Mouse (Mus musculus): ENCODE data around the gene Mboat1.

Mboat1 gene

DNA sequence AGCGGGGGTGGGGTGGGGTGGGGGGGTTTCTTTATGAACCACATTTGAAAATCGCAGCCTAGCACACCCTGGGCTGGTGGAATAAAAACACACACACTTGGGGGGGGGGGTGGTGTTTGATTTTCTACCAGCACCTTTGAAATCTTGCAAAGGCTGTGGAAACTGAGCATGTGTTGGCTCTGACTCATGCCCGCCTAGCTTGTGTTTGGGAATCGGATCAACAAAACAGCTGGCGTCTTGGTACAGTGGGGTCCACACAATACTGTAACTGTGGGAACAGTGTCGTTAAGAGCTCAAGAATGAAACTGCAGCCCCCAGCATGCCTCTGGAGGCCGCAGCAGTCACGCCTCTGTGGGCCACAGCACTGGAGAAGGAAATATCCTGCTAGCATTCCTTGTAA lies 50.2 kb downstream of the Mboat1 start:
- DNase-seq, result no peak

DNA sequence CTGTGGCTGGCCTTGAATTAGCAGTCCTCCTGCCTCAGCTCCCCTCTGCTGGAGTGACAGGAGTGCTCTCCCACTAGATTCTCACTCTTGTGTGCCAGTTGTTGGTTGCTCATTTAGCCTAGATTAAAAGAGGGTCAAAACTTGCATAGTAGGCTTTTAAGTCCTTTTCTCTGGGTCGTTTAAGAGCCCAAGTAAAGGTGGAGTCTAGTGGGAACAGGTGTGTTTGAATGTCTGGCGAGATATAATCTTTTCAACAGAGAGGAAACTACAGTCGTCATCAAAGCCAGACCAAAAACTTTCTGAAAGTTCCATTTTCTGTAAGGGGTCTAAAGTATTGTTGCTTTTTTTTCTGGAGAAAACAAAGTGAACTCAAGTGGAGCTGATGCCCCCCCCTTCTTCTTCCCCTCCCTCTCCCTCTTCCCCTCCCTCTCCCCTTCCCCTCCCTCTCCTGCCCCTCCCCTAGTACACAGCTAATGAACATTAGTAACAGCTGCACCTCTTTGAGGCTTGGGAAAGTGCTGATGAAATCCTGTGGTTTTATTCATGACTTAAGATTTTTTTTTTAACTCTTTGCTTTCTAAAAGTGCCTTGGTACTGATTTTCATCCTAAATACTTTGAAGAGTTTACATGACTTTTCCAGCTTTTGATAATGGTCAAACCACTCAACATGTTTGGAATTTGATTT lies 55.9 kb downstream of the Mboat1 start:
- no peak for DNase-seq

DNA sequence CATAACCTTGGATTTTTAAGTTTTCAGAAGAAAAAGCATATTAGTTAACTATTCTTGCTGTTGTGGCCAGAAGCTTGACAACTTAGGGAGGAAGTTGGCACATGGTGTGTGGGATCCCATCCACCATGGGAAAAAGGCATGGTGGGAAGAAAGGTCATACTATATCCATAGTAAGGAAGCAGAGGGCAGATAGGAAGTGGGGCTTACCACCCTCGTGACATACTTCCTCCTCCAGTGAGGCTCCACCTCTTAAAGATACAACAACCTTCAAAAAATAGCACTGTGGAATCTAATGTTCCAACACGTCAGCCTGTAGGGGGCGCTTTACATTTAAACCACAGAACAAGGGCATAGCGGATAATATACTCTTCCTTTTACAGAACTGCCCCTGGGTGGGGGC lies 57.1 kb downstream of the Mboat1 start:
- DNase-seq, result no peak

DNA sequence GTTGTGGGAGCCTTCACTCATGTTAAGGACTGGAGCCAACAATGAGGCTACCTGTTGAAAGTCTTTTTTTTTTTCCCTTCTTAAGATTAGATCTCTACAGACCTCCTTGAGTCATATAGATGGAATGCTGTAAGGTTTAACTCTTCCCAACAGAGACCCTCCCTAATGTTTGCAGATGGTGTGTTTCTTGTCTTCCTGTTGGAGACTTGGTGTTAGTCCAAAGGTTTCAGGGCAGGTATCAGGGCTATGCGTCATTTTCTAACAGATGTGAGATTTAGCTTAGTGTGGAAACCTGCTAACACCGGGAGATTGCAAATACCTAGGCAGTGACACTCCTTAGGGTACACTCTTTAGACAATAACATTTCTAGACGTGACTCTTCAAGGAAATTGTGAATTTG lies 58.5 kb downstream of the Mboat1 start:
- no peak for DNase-seq

DNA sequence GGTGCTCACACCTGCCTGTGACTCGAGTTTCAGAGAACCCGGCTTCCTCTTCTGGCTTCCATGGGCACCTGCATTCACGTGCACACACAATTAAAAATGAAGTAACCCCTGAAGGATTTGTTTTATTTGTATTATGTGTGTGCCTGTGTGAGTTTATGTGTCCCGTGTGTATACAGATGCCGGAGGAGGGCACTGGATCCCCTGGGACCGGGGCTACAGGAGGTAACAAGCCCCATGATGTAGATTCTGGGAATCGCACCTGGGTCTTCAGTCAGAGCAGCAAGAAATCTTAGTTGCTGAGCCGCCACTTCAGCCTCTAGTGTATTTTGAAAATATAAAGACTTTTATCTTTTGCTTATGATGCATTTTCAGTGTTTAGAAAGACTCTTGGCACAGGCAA lies 60.4 kb downstream of the Mboat1 start:
- no peak for DNase-seq

DNA sequence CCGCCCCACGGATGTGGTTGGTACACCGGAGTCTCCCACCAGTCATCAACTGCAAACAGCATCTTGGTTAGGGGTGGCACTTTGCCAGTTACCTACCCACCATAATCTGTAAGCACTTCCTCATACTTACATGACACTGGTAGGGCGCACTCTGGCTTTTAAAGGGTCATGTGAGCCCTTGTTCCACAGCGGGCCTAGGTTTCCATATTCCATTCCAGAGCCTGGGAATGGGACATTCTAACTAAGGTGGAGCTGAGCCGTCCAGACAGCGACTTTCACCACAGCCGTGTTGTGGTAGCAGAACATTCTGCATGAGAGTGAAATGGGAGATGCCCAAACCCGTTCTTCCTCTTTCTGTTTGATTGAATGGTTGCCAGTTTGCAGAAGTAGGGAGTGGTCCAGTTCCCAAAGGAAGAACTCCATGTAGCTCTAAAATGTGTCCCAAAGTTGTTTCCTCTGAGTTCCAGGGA lies 61.8 kb downstream of the Mboat1 start:
- no peak for DNase-seq

DNA sequence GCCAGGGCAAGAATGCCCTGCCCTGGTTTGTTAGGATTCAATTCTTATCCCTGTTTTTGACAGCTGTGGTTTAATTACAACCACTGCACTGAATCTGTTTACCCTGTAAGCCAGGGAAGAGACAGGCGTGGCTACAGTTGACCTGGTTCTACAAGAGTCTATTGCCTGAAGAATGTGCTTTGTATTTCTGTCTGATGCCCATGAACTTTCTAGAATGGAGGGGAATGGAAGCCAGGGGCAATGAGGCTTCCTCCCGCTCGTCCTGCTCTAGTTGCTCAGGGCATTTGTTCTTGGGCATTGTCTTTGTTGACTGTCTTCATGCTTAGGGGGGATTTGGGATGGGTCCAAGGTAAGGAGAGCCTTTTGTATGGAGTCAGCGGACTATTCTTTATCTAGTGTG lies 63.5 kb downstream of the Mboat1 start:
- DNase-seq, result no peak

DNA sequence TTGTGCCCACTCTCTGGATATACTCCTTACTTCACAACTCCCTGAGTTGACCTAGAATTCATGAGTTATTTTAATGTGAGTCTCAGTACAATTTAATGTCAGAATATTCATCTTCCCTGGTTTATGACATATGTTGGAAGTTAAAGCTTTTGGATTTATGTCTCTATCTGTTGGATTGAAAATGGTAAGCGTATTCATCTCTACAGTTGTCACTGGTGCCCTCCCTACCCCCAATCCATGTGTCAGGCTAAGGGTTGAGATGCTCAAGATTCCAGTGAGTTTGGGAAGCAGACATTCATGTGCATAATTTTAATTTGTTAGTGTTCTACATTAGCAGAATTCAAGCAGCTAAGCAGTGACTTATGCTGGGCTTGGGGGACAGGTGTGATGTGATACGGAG lies 64.4 kb downstream of the Mboat1 start:
- no peak for DNase-seq

DNA sequence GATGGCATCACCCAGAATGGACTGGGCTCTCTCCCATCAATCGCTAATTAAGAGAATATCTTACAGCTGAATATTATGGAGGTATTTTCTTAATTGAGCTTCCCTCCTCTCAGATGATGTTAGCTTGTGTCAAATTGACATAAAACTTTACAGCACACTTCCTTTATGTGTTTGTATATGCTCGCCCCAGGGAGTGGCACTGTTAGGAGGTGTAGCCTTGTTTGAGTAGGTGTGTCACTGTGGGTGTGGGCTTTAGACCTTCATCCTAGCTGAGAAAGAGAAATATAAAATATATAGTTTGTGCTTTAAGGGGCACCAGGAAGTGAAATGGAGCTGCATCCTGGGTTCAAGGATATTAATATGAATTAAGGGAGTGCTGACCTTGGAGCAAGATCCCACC lies 66.7 kb downstream of the Mboat1 start:
- no peak for DNase-seq

DNA sequence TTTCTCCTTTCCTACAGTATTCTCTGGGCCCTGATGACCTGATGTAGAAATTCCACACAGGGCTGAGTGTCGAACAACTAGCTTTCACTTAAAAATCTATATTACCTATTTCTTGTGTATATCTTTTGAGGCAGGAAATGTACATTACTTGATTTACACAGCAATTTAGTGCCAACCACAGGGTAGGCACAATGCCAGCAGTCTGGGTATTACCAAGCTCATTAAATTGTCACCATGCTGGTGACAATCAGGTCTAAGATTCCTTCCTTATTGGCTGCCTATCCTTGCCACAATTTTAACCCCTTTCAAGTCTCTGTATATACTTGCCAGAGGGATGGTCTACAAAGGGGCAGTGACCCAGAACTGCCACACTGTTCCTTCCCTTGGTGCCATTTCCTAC lies 71.9 kb downstream of the Mboat1 start:
- no peak for DNase-seq

DNA sequence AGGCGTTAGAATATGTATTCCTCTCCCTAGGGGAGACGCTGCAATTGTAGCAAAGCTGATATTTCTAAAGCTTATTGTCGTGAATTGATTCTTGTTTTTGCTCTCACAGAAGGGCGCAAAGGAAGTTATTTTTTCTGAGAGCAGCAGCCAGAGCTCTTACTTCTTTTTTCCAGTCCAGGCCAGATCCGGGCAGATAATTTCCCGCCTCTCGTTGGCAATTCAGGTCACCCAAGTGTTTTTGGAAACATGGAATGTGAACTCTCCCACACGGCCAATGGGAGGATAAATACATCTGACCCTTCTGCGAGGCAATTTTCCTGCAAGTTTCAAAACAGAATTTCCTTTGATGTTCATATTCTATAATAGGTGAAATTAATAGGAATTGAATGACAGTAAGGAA lies 77.0 kb downstream of the Mboat1 start:
- DNase-seq, result no peak

DNA sequence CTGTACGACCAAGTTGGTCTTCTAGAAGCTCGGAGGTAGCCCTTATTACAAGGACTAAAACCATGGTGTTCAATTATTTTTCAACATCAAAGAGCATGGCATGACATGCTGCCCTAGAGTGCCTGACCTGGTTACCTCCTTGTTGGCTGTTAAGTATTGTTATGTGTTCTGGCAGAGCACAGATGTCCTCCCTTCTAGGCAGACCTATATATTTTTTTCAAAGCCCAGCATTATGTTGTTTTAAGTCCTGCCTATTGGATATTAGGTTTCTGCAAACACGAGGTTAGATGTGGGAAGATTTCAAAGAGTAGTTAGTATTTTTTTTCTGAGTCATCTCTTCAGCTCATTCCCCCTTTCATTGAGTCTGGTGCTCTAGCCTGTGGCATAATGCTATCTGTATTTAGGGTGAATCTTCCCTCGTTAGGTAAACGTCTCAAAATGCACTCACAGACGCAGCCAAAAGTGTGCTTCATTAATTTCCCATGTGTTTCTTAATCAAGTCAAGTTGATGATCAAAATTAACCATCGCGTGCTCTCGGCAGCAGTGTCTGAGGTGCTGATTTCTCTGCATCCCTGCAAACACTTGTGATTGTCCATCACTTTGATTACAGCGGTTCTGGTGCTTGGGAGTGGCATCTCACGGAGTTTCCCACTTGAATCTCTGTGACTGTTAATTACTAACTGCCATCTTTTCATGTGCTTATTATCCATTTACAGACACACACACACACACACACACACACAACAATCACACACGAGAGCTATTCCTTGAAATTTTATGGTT lies 81.5 kb downstream of the Mboat1 start:
- DNase-seq, result no peak

DNA sequence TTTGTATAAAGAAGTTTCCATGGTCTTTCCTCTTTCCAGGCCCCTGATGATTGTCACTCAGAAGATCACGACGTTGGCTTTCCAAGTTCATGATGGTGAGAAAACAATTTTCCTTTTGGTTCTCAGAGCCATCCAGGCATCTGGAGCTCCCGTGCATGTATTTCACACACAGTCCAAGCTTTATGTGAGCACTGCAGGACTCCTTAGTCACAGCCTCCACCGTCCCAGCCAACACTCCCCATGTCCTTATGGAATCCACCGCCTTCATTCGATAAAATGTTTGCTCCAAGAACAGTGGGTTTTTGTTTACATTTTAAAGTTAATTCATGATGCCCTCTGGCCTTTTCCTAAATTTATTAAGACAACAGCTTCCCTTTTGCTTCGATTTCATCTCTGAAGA lies 83.3 kb downstream of the Mboat1 start:
- DNase-seq, result no peak

DNA sequence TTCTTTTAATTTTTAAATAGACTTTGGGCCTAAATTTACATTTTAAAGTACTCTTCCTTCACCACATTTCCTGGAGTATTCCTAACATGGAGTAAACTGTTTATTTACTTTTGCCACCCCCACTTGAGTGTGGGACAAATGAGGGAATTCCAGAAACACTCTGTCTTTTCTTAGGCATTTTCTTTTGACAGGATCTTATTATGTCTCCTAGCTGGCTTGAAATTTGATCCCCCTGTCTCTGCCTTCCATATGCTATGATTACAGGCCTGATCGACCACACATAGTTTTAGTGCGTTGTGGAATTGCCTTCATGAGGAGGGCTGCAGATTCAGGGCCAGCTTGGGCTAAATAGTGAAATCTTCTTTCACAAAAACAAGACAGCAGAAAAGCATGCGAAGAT lies 85.0 kb downstream of the Mboat1 start:
- DNase-seq, result no peak

DNA sequence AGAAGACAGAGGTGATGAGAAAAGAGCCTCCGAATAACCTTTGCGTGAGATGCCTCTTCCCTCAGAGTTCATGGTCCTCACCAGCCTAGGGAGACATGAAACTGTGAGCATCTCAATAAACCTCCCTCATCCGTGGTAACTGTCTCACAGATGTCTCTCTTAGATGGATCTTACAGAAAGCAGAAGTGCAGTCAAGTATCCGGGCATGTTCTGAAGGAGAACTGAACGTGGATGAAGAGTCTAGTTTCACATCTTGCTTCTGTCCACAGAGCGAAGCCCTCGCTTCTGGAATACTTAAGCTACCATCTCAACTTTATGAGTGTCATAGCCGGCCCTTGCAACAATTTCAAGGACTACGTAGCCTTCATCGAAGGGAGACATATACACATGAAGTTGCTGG lies 87.8 kb downstream of the Mboat1 start:
- DNase-seq, result no peak

DNA sequence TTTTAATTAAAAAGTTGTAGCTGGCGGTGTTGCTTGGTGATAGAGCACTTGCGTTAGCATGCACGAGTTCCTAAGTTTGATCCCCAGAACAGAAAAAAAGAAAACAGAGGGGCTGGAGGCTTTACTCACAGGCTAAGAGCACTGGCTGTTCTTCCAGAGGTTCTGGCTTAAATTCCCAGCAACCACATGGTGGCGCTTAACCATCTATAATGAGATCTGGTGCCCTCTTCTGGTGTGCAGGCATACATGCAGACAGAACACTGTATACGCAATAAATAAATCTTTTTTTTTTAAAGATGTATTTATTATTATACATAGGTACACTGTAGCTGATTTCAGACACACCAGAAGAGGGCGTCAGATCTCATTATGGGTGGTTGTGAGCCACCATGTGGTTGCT lies 88.4 kb downstream of the Mboat1 start:
- no peak for DNase-seq

DNA sequence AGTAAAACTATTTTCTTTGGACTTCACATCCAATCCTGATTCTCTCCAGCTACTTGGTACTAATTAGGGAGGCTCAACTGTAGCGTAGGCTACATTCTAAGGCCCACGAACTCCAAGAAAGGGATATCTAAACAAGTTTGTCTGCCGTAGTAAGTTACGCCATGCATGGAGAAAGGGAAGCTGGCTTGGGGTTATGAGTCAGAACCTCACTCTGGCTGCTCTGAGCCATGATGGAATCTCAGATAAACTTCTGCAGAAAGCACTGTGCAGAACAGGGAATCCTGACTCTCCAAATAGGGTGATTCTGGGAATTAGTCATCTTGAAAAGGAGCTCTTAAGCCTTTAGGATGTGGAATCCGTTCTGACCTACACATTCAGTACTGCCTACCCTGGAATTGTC lies 92.5 kb downstream of the Mboat1 start:
- DNase-seq, result no peak

DNA sequence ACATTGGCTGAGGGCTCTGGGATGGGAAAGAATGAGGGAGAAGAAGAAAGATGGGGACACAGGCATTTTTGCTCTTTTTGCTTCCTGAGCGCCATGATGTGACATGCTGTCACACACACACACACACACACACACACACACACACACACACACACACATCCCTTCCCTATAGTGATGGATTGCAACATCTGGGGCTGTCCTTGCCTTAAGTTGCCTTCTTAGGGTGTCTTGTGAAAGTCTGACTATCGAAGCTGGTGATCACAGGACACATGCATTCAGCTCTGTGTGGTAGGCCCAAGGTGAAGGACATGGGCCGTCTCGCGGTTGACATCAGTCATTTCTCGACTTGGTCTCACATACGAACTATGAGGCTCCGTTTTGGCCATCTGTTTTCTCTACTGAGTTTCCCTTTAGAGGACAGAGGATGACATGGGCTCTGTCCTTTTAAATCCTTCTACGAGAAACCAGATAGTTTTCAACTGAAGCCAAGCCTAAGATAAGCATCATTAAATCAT lies 93.4 kb downstream of the Mboat1 start:
- DNase-seq, result no peak

DNA sequence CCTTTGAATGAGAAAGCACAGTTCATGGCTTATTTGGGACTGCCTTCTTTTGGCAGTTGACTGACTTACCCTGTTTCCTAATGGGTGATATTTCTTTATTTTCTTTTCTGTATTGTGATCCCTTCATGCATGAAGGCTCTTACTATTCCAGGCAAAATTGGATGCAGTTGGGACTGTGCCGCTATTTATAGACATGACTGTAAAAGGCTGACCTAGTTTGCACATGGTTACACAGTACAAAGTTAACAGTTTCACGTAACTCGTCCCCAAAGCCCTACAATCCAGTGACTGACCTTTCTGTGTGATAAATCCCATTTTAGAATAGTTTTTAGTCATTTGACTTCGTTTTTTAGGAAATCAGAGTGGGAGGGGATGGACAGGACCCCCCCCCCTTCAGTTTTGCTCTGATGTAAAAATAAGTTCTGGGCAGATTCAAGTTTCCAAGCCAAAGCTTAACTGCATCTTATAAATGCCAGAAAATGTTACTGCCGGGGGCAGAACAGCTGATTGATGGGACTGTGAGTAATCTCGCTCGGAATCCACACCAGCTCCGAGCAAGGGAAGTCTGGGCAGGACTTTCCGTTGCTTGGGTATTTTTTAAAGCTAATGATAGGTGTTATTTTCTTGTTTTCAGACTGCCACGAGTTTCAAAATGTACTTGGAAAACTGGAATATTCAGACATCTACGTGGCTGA lies 98.9 kb downstream of the Mboat1 start:
- DNase-seq, result no peak

DNA sequence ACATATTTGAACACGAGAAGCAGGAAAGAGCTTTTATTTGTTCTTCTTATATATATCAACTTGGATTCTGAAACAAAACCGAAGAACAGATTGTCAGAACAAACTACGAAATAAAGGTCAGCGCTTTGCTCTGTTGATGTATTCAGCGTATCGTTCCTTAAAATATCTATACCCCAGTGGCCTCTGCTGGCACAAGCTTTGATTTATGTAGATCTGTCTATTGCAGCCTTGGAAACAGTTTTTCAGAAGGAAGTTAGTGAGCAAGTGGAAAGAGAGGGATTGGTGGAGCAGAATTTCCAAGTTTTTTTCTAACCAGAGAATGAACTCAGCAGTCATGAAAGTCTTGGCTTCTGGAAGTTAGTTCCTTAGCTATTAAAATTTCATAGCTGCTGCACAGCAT lies 103.1 kb downstream of the Mboat1 start:
- DNase-seq, result no peak

DNA sequence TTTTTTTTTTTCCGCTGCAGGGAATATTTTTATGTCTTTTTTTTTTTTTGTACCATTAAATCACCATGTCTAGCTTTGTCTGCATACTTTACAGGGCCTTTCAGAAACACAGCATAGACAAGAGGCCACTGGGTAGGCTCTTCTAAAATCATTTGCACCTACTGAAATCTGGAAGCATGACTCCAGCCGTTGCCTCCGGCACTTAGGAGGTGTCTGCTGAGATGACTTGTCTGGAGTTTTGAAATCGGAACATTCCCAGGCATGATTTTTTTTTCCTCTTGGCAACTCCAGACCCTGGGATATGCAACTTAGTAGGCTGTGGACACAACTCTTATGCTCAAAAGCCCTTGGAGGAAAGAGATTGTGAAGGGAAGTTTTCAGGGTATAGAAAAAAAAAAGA lies 109.3 kb downstream of the Mboat1 start:
- DNase-seq, result no peak

DNA sequence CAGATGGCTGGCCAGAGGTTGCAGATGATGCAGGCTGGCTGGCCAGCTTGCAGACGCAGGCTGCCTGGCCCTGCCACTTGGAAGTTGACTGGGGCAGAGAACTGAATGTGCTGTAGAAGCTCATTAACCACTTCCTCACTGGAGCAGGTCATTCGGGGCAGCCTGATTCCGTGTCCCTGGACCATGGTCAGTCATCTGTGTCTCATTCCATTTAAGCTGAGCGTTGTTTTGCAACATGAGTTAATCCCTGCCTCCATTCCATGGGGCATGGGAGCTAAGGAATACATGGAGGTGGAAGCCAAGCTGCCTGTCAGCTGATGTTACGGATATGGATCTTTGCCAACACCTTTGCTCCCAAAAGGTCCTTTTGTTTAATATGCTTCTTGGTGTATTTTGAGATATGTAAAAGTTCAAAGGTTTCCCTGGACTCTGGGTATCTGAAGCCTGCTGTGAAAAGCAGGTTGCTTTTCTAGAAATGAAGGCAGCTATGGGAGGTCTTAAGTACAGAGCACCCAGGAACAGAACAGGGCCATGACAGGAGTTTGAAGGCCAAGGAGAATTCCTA lies 114.1 kb downstream of the Mboat1 start:
- DNase-seq, result no peak

DNA sequence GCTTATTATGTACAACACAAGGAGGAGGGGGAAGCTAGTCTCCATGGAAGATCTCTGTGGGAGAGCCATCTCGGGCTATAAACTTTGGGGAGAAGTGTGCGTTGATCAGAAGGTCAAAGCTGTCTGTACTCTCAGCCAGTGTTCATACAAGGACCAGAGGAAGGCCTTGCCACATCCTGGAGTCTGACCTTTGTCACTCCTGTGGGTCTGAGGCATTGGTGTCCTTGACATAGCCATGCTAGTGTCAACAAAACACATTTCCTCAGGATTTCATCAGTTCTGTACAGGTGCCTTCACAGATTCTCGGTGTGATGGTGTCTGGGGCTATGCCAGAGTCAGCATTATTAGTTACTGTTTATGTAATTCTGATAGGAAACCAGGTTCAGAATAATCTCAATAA lies 115.1 kb downstream of the Mboat1 start:
- no peak for DNase-seq

DNA sequence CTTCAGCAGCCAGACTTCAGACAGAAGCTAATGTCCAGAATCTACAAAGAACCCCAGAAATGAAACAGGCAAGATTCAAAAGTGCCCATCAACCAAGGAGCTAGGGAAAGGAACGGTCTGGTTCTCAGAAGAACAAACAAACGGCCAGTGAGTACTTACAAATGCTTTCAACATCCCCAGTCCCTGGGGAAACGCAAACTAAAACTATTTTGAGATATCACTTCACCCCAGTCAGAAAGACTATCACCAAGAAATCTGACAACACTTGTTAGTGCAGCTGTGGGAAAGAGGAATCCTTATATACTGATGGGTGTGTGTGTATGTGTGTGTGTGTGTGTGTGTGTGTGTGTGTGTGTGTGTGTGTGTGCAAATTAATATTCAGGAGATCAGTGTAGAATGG lies 116.4 kb downstream of the Mboat1 start:
- DNase-seq, result no peak
